Mouse (Mus musculus): Measurements from ENCODE around the gene Klf17.

Klf17 gene

GRCm38 (mm10) chr4:117765416-117765815 lies at the start of gene Klf17:
Gene Klf17 (minus strand): TSS chr4:117765648.
- DNase-seq (ENCODE audit: inconsistent age in 2 of 2, low spot score in 1 of 2), result no peak

- DNase-seq (ENCODE audit: inconsistent age in 2 of 2, low spot score in 1 of 2), result peak in 1 of 2 experiments; percentile 32
Observed at GRCm38 (mm10) chr4:117814333-117814732, 48.9 kb upstream of the Klf17 start.

DNA sequence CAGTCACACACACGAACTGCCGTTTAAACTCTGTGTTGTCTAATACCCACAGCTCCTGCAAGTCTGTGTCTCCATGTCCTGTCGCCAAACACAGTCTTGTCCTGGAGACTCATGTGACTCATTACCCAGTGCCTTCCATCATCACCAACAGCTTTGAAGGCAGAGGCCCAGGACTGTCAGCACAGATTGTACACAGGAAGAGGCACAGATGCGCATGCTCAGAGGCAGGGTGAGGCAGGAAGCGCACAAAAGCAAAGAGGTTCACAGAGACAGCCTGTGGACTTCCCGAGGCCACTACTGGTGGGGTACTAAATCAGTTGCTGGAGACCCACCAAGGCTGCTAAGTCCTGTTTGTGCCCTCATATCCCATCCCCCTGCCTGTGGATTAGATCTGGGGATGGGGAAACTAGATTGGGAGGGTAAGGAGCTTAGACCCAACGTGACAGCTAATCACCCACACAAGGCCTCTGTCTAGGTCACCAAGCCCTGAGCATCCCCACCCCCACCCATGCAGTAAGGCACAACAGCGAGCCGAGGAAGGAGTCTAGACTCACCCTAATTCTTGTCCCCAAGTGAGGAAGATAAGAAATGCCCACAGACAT lies 48.2 kb upstream of the Klf17 start:
- peak; percentile 33 to 54 for DNase-seq (ENCODE audit: inconsistent age in 2 of 2, low spot score in 1 of 2)

DNA sequence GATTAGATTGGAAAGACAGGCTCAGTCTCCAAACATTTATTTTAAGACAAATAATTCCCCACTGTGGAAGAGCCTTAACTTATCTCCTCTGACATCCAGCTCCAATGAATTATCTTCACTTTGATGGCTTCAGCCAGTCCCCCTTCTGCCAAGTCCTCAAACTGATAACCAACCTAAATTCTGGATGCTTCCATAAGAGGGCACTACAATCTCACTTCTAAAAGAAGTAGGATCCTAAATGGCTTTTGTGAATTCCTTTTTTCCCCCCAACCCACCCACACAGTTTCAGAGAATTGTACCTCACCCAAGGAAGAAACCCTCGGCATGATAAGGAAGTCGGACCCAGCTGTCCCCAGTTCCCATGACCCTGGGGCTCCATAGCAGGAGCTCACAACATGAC lies 45.5 kb upstream of the Klf17 start:
- DNase-seq (ENCODE audit: inconsistent age in 2 of 2, low spot score in 1 of 2), result peak in 1 of 2 experiments; percentile 43

- DNase-seq (ENCODE audit: inconsistent age in 2 of 2, low spot score in 1 of 2), result peak; percentile 34 to 55
Observed at GRCm38 (mm10) chr4:117806992-117807391, 41.5 kb upstream of the Klf17 start.

GRCm38 (mm10) chr4:117799904-117800303 lies 34.5 kb upstream of the Klf17 start:
- no peak for DNase-seq (ENCODE audit: inconsistent age in 2 of 2, low spot score in 1 of 2)

DNA sequence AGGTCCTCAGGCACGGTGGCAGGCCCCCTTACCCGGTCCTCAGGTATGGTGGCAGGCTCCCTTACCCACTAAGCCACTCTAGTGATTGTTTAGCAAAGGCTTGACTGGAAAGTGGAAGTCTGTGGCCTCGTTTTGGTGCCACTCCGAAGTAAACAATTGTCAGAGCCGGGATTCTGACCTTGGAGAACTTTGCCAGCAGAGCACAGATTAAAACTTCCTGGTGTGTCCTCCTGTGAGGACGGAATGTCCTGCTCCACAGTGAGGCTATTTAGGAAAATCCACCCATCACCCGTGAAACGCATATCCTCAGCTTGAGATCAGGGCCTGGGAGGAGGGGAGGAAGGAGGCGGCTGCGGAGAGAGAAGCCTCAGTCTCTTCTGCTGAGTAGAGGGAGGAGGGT lies 22.9 kb upstream of the Klf17 start:
- DNase-seq (ENCODE audit: inconsistent age in 2 of 2, low spot score in 1 of 2), result peak; percentile 81

DNA sequence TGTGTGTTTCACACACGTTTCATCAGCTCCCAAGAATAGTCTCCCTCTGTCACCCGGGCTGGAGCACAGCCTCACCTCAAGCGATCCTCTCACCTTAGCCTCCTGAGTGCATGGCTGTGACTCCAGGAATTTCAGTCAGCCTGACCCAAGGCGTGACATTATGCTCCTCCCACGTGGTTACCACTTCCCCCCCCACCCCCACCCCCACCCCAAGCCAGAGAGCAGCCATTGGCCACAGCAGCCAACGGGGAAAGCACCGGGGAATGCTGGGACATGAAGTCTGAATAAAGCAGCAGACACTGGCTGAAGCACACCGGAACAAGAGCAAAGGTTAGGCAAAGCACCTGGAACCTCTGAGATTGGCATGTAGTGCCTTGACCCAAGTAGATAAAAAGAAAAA lies 21.5 kb upstream of the Klf17 start:
- DNase-seq (ENCODE audit: inconsistent age in 2 of 2, low spot score in 1 of 2), result no peak

DNA sequence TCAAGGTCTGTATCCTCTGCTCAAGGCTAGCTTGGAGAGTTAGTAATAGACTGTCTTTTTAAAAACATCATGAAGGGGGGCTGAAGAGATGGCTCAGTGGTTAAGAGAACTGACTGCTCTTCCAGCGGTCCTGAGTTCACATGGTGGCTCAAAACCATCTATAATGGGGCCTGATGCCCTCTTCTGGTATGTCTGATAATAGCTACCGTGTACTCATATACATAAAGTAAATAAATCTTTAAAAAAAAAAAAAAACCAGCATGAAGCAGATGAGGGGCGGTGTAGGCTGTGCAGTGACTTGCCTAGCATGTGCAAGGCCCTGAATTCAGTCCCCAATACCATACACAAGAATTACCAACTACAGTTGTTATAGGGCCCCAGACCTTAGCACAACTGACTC lies 17.5 kb upstream of the Klf17 start:
- DNase-seq (ENCODE audit: inconsistent age in 2 of 2, low spot score in 1 of 2), result no peak

GRCm38 (mm10) chr4:117772960-117773359 lies 7.5 kb upstream of the Klf17 start:
- no peak for DNase-seq (ENCODE audit: inconsistent age in 2 of 2, low spot score in 1 of 2)

DNA sequence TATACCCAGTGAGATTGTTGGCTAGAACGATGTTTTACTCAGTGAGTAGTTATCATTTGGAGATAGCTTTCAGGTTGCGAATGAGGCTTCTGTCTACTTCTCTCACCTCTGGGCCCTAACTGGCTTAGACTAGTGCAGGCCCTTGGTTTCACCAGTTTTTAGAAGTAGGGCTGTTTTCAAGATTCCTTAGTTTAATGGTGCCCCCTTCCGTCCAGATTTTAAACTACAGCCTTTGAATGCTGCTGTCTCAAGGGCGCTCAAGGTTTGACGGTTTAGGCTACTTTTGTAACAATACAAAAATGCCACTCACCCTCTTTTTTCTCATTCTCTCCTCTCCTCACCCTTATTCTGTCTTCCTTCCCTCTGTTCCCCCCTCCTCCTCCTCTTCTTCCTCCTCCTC lies 5.5 kb upstream of the Klf17 start:
- DNase-seq (ENCODE audit: inconsistent age in 2 of 2, low spot score in 1 of 2), result peak; percentile 67 to 94

GRCm38 (mm10) chr4:117760151-117760550 lies 5.3 kb downstream of the Klf17 start:
- no peak for DNase-seq (ENCODE audit: inconsistent age in 2 of 2, low spot score in 1 of 2)

DNA sequence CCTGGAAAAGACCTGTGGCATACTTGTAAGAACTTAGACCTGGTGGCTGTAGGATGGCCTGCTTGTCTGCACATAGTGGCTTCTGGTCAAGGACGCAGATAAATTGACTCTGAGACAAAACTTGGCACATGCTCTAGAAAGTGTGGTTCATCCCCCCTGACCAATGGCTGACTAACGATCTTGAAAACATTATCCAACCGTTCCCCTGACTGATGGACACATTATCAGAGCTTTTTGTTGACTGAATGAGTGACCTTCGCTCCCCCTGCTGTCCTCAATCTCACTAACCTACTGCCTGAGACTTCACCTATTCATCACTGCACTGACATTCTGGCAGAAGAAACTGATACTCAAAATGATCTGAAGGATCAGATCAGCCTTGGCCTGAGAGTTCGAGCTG lies 13.0 kb downstream of the Klf17 start:
- peak; percentile 36 to 72 for DNase-seq (ENCODE audit: inconsistent age in 2 of 2, low spot score in 1 of 2)

DNA sequence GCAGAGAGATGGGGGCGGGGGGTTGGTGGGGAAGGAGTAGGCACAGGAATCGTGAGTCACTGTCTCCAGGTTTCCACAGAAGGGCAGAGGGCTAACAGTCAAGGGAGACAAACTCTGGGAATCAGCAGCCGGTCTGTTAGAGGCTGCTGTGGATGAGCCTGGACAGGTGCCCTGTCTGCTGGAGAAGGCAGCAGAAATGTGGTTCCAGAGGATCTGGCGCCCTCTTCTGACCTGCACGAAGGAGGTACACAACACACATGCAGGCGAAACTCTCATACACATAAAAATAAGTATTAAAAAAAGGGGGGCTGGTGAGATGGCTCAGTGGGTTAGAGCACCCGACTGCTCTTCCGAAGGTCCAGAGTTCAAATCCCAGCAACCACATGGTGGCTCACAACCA lies 27.9 kb downstream of the Klf17 start:
- DNase-seq (ENCODE audit: inconsistent age in 2 of 2, low spot score in 1 of 2), result peak; percentile 11 to 34

GRCm38 (mm10) chr4:117731926-117732325 lies 33.5 kb downstream of the Klf17 start:
- no peak for DNase-seq (ENCODE audit: inconsistent age in 2 of 2, low spot score in 1 of 2)

- DNase-seq (ENCODE audit: inconsistent age in 2 of 2, low spot score in 1 of 2), result no peak
Observed at GRCm38 (mm10) chr4:117724112-117724511, 41.3 kb downstream of the Klf17 start, which contains the start of gene Gm12845. Gene Gm12845 (plus strand): TSS chr4:117724412.

GRCm38 (mm10) chr4:117713303-117714098 lies 51.9 kb downstream of the Klf17 start:
- no peak for DNase-seq (ENCODE audit: inconsistent age in 2 of 2, low spot score in 1 of 2)

GRCm38 (mm10) chr4:117712314-117712713 lies 53.1 kb downstream of the Klf17 start:
- DNase-seq (ENCODE audit: inconsistent age in 2 of 2, low spot score in 1 of 2), result no peak

- no peak for DNase-seq (ENCODE audit: inconsistent age in 2 of 2, low spot score in 1 of 2)
Observed at GRCm38 (mm10) chr4:117708780-117709550, 56.5 kb downstream of the Klf17 start.

Measured in adrenal gland, adult (tissue).